Mouse (Mus musculus) T-helper 2 cell (primary cell): ENCODE data around the gene Eln.

Source experiments
- in situ Hi-C: fragments of 300-600 bp; cut with MboI, MseI; formaldehyde crosslinking; loops from one replicate; pipeline ENCODE4 v1.15.1; 2025; ENCODE audit warnings: high pct_unique_total_duplicates

Gene Eln

GRCm38 (mm10) chr5:134687187-134687586 is 59.9 kb downstream of the Eln start:
- in situ Hi-C loops, result loop anchor here (5.0 to 10.0 kb wide), 2 partner anchors 52 to 495 kb away; partner anchors contain the start of gene Eif4h

GRCm38 (mm10) chr5:134686541-134686940 is 60.6 kb downstream of the Eln start:
- in situ Hi-C loops, result loop anchor here (5.0 to 10.0 kb wide), 2 partner anchors 52 to 496 kb away; partner anchors contain the start of gene Eif4h

- in situ Hi-C loops, result loop anchor here (10.0 kb wide), 1 partner anchor 50 kb away; the partner anchor contains the start of gene Eif4h
These were observed 62.7 kb downstream of the Eln start for GRCm38 (mm10) chr5:134684398-134684797.

- in situ Hi-C loops, result loop anchor here (10.0 kb wide), 1 partner anchor 49 kb away; the partner anchor contains the start of gene Eif4h
These were observed 63.3 kb downstream of the Eln start for GRCm38 (mm10) chr5:134683813-134684212.

GRCm38 (mm10) chr5:134680238-134680637 is 66.9 kb downstream of the Eln start:
- in situ Hi-C loops, result loop anchor here (10.0 kb wide), 1 partner anchor 45 kb away; the partner anchor contains the start of gene Eif4h

- in situ Hi-C loops, result no loop called here
These were observed 68.1 kb downstream of the Eln start for GRCm38 (mm10) chr5:134678827-134679546.

GRCm38 (mm10) chr5:134678031-134678430 is 69.1 kb downstream of the Eln start:
- in situ Hi-C loops, result no loop called here

- in situ Hi-C loops, result no loop called here
These were observed 69.6 kb downstream of the Eln start for GRCm38 (mm10) chr5:134677491-134677890.

GRCm38 (mm10) chr5:134675956-134676759 is 71.0 kb downstream of the Eln start:
- in situ Hi-C loops, result no loop called here

GRCm38 (mm10) chr5:134674977-134675376 is 72.1 kb downstream of the Eln start:
- in situ Hi-C loops, result no loop called here

- in situ Hi-C loops, result no loop called here
These were observed 74.5 kb downstream of the Eln start for GRCm38 (mm10) chr5:134672611-134673010.

- in situ Hi-C loops, result no loop called here
These were observed 75.0 kb downstream of the Eln start for GRCm38 (mm10) chr5:134672198-134672516.

- in situ Hi-C loops, result no loop called here
These were observed 75.6 kb downstream of the Eln start for GRCm38 (mm10) chr5:134671335-134672197.

GRCm38 (mm10) chr5:134669001-134669708 is 78.0 kb downstream of the Eln start:
- in situ Hi-C loops, result no loop called here

GRCm38 (mm10) chr5:134668495-134668894 is 78.6 kb downstream of the Eln start:
- in situ Hi-C loops, result no loop called here

- in situ Hi-C loops, result loop anchor here (5.0 kb wide), 1 partner anchor 46 kb away; no protein-coding TSS in a partner anchor
These were observed 90.4 kb downstream of the Eln start for GRCm38 (mm10) chr5:134656708-134657107.
